Mouse (Mus musculus) hindlimb bud, embryonic 11.5 days (tissue): ENCODE data around the gene Rcsd1.

Experiments used
- DNase-seq: peaks from one replicate; pipeline ENCODE4 v3.0.0-alpha.2; 2012; ENCODE audit warnings: low read depth, low spot score; ENCODE audit errors: extremely low spot score

Rcsd1 gene

DNA sequence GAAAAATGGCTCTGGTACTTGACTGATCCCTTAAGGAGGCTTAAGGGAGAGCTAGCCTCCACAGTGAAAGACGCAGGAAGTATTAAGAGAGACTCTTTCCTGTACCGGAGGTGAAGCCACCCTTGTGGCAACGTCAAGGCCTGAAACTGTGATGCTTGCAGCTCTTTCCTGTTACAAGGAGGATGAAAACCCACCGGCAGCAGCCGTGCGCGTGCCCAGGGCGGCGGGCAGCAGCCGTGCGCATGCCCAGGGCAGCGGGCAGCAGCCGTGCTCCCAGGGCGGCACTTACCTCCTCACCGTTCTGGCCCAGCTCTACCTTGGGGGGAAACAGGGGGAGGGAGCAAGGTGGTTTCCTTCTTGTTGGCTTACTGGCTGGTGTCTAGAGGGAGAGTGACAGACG lies 46.3 kb downstream of the Rcsd1 start:
- no peak for DNase-seq

DNA sequence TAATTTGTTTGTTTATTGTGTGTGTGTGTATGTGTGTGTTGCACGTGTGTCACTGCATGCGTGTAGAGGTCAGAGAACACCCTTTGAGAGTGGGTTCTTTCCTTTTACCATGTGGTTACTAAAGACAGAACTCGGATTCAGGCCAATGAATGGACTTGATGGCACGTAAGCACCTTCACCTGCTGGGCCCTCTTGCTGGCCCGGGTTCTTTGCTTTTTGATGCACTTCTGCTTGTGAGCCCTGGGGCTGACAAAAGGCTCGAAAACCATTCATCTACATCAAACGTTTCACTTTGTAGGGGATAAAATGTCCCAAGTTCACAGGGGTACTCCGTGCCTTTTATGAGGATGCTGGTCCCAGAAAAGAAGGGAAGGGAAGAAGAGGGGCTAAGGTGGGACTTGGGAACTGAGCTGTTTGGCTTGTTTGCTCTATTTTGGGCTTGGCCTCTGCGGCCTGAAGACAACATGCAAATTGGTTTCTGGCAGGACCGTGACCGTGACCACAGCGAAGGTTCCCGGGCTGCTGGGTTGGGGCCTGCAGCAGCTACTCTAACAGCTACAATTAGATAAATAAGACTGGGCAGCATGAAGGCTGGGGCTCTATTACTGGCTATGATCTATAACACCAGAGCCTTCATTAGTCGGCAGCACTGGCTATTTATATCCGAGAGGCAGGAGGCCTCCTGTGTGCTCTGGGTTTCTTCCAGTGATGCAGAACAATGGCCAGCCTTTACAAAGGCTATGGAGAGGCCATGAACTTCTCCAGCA lies 46.9 kb downstream of the Rcsd1 start:
- DNase-seq, result no peak

DNA sequence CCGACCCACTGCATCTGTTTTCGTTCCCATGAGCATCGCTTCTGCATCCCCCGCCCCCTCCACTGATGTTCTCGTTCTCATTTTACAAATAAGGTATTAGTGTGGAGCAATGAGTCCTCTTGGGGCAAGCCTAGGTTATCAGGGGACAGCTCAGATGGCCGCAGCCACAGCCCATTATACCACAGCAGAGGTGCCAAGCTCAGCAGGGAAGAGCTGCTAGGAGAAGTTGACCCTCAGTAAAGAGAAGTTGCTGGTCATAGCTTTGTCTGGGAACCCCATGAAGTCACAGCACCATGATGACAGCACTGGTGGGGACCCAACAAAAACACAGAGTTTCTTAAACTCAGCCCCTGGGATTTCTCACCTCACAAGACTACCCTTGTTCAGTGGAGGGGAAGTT lies 47.8 kb downstream of the Rcsd1 start:
- no peak for DNase-seq

DNA sequence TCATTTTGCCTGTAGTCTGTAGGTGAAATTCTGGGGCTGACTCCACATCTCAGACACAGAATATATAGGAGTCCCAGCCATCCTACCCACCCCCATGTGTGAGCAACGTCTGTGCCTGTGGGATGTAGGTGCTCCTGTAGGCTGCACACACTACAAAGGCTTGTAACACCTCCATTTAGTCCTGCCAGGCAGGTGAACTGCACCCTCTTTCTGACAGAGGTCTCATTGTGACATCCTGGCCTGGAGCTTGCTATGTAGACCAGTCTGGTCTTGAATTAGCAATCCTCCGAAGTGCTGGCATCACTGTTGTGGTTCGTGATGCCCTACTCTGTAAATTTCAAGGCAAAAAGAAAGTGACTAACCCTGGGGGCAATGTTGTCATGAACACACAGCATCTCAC lies 48.4 kb downstream of the Rcsd1 start:
- no peak for DNase-seq

DNA sequence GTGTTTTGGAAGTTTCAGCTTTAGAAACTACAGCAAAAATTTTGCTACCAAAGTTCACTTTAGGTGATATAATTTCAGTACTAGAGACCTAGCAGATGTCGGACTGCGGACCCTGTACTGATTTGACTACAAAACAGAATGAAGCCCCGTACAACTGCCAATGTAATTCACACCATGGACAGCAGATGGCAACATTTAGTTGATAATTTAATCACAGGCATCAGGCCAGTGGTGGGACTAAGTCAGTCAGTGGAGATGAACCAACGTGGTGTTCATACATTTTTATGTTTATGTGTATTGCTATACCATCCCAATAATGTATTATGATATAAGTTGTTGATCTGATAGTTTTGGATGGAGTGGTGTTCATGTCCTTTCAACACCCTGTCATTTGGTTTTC lies 48.8 kb downstream of the Rcsd1 start:
- peak; percentile 68 for DNase-seq

DNA sequence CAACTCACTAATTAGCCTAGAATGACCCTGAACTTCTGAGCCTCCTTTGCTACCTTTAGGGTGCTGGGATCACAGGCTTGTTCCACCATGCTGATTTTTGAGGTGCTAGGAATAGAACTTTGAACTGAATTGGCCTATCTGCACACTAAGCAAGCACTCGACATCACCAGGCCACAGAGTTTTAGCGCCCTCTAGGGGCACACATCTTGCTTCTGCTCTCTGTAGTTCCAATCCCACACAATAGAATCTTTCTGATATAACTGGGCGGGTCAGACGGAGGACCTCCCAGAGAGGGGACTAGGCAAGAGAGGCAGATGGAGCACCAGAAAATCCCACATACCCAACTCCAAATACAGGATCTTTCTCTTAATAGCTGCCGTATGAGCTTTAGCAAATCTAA lies 51.0 kb downstream of the Rcsd1 start:
- peak; percentile 73 for DNase-seq

DNA sequence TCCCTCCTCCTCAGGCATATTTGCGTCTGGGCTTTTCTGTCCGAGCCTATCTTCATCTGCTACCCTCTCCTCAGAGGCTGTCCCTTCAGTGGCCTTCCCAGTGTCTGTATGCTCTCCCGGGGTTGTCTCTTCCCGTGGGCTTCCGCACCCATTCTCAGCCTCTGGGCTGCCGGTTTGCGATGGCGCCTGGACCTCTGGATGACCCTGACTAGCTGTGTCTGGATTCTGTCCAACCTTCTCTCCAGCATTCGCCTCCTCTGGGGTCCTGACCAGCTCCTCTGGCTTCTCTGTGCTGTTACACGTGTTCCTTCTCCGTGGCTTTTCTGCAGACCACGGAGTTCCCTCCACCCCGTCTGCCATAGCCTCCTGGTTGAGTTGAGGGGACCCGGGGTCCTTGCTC lies 54.1 kb downstream of the Rcsd1 start:
- no peak for DNase-seq

DNA sequence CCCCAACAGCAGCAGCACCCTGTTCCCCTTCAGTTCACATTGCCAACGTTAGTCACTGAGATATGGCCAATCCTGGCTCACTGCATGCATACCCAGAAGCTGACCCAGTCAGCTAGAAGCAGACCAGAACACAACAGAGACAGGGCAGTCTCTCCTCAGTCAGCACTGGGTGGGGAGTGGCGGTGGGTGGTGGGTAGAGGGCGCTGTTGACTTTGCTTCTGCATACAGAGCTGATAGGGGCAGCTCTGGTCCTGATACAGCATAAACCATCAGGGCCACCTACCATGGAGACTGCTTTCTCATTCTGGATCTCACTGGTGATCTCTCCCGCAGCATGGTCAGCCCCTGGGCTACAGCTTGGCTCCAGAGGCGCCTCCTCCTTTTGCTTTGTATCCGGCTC lies 54.5 kb downstream of the Rcsd1 start:
- DNase-seq, result no peak

DNA sequence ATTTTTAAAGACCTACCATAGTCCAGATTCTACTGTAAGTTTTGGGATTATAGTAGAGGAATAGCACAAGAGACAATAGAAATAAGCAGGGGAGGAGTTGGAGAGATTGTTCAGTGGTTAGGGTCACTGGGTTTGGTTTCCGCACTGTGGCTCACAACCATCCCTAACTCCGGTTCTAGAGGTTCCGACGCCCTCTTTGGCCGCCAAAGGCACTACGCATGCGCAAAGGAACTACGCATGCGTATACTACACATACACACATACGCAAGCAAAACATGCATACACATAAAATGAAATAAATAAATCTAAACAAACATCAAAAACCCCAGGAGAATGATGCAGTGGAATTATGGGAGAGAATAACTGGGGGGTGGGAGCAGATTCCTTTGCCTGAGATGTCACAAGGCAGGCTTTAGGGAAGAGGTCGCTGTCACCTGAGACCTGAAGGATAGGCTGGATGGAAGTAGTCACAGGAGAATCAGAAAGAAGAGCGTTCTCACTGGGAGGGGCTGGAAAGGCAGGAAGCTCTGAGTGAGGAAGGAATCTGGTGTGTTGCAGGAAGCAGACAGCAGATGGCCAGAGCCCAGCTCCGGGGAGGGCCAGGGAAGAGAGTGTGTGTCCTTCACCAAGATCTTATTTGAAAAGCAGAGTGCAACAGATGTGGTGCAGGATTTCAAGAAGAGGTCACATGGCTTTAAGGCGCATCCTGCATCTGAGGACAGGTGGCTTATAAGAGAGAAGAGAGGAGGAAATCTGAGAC lies 56.3 kb downstream of the Rcsd1 start:
- no peak for DNase-seq

DNA sequence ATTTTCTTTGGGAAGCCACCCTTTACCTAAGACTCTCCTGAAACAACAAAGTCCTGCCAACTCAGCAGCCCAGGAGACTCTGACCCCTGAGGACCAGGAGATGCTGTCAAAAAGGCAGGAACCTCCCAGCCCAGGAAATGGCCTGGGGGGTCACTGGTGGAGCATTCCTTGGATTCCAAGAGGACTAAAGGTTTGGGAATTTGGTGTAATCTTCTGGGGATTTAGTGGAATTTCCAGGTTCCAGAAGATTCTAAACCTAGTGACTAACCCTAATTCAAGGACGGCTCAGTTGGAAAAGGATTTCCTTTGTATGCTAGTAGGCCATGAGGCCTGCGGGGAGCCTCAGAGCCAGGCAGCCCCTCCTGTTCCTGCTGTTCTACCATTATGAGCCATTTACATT lies 57.0 kb downstream of the Rcsd1 start:
- DNase-seq, result no peak

DNA sequence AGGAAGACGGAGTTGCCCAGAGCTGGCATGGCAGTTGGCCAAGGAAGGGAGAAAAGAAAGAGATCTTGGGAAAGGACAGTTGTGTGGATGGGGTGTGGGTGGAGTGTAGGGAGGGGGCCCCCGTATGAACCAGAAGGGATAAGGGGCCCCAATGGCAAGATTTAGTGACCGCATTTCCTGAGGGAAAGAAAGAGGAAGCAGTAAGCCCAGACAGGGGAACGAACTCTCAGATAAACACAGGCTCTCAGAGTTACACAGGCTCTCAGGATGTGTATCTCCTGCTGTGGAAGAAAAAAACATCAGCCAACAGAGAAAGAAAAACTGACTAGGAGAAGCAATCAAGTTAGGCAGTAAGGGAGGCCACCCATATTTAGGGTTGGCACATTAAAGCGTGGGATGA lies 58.4 kb downstream of the Rcsd1 start:
- no peak for DNase-seq

DNA sequence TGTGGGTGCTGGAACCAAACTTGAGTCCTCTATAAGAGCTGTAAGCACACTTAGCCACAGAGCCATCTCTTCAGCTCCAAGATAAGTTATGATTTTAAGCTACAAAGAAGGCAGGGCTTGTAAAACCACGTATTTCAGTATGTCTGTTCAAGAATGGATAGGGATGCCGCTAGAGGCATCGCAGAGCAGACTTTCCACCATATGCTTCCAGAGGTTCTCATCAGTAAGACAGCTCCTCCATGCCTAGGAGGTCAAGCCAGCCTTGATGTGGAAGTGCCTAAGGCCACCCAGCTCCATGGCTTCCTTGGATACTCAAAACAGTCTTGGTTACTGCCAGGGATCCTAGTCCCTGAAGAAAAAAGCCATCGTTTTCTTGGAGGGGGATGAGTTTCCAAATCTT lies 64.5 kb downstream of the Rcsd1 start:
- no peak for DNase-seq

DNA sequence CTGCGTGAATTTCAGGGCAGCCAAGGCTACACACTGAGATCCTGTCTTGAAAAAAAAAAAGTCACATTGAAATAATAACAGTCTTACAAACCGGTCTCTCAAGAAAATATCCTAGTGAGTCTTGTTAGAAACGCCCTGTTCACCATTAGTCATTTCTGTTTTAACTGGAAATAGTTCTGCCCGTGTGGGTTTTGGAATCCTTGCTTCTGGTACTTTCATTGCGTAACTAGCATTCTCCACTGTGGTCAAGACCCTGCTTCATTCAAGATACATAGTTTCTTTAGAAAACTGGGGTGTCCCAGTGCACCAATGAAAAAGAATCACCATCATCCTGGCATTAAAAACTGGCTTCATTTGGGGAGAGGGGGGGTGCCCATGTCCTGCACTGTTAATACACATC lies 65.8 kb downstream of the Rcsd1 start:
- no peak for DNase-seq

DNA sequence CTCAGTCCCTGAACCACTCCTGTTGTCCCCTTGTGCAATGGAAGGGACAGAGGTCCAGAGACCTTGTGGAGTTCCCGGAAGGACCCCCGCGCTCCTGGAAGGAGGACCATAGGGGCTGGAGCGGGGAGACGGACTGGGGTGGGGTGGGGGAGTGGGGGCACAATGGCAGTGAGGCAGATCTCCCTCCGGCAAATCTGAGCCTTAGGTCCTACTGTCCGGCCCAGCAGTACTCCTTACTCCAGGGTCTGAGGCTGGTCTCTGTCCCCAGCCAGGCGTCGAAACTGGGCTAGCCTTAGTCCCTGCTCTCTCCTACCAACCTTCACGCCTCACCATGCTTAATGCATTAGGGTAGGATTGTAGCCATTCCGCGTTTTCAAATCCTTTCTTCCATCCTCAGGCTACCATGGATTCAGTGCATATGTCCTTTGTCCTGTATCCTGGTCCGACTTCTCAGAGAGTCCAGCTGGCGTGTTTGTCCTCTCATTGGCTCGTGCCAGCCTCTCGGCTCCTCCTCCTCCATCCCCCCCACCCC lies 66.7 kb downstream of the Rcsd1 start:
- peak; percentile 58 for DNase-seq

DNA sequence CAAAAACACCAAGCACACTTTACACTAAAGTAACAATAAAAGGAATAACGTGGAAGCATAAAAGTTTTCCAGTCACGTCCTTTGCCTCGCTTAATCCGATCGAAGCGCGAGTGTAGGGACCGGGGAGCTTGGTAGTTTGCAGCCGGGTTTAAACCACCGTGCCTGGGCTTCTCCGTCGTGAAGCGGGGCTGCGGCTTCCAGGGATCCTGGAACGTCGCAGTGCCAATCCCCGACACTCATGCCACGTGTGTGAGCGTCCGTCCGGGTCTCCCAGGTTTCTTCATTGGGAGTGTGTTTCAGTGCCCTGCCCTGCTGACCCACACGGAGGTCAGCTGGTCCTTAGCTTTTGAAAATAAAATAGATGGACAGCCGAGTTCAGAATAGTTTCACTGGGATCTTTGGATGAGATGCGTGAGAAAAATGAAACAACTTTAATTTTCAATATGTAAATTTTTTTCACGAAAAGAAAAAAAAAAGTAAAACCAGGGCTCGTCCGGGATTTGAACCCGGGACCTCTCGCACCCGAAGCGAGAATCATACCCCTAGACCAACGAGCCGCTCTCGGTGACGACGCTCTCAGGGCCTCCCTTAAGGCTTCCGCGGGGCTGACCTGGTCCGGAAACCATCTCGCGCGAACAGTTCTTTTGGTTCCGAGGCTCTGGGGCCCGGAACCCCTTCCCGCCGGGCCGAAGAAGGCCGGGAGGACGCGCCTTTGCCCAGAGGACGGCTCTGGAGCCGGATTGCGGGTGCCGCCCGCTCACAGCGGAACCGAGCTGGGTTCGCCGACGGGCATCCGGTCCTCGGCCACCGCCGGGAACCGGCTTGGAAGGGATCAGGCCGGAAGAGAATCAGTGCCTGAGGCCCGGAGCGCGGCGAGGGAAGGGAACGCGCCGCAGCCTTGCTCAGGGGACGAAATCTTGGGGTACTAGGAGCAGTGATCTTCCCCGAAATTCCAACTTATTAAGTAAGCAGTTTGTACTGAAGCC lies 67.5 kb downstream of the Rcsd1 start:
- DNase-seq, result peak; percentile 71

DNA sequence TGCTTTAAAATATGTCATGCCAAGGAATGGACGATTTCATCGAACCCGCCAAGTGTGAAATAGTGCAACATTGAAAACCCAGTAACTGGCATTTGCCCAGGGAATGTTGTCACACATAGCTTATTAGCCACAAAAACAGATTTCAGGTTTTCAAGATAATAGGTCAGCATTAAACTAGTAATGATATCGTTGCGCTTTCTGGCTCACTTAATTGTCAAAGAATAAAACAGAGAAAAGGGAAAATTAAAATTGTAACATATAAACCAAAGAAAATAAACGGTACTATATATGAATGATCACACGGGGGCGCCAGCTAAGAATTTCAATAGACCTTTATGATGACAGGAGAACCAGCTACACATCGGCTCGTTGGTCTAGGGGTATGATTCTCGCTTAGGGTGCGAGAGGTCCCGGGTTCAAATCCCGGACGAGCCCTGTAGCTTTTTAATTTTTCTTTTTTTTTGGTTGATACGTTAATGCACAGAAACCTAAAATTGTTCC lies 68.2 kb downstream of the Rcsd1 start:
- DNase-seq, result peak; percentile 72

DNA sequence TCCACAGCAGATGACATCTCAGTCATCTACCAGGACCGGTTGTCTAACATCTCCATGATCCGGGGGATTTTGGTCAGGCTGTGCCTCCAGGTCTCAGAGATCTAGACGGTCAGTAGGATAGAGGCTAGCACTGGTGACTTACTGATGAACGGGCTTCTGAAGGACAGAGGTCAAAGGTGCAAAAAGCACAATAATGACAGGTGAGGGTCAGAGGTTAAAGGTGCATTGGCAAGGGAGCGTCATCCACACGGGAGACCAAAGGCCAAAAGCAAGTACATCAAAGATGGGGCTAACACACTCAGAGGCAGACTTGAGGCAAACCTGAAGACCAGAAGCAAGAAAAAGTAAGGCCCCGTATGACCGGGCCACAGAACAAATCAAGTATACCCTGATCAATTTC lies 73.3 kb downstream of the Rcsd1 start:
- no peak for DNase-seq

DNA sequence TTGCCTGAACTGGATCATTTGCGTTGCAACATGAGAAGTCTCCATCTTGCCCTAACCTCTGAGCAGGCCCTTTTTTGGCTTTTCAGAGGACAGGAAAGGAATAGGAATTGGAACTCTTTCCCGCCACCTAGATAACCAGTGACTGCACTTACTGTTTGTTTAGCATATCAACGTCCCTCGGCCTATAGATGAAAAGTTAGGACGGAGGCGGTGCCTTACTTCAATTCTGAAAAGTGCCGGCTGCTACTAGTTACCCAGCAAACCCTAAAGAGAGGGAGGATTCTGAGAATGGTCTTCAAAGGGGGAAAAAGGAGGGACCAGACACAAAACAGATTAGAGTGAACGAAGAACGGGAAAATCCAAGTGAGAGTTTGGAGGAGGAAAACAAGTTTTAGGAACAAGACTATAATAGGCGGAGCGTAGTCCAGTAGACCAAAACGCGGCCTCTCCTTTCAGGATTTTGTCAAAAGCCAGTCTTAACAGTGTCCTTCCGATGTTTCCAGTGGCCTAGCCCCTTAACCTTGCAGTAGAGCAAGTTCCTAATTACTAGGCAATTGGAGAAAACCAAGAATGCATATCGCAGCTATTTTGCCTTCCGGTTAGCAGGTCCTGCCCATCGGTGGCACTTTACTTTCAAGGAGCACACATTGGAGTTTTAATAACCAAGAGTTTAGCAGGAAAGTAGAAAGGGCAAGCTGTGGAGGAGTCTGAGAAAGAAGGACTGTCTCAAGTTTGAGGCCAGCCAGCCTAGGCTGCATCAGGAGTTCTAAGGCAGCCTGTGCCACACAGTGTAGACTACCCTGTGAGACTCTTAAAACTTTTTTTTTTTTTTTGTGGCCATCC lies 74.3 kb downstream of the Rcsd1 start:
- peak; percentile 42 for DNase-seq

DNA sequence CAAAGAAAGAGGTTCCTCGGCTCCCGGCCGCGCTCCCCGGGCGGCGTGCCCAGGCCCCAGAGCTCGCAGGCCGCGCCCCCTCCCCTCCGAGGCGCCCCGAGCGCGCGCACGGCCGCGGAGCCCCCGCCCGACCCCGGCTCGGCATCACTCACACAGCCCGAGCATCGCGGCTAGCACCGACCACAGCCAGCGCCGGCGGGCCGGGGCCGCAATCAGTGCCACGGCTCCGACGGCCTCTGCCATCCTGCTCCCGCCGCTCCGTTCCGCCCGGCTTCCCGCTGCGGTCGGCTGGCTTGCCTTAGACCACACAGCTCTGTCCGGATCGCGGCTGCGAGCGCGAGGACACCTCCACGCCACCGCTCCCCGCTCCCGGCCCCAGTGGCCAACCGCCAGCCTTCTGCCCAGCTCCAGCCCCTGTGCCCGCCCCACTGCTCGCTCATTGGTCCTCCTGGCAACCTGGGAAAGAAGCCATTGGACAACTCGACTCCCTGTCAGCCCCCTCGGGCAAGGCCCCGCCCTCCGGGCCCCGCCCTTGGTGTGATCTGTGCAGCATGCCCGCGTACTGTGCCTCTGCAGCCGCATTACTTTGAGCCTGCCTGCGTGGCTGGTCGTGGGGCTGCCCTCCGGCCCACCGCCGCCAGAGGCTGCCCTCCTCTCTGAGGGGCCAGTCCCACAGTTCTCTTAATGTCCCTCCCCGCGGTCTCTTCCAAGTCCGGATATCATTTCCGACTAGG lies 75.2 kb downstream of the Rcsd1 start, which contains the start of gene Mpzl1:
Gene Mpzl1 (minus strand): TSS at position 388 of the 734 bp plus-strand sequence.
- DNase-seq, result peak; percentile 92
